Mouse (Mus musculus) olfactory bulb, adult 2 months (tissue): ENCODE measurements around the gene Clcc1. TPM values are rescaled to one million over a fixed set of nuclear protein-coding genes. Genes with fewer than 3 reads are reported as not detected.
"Not testable (repeated sequence)": the region's sequence is repeated elsewhere in the genome, so short reads cannot be mapped to it uniquely, and the experiment has no call there.

ENCODE experiments used
- H3K27ac ChIP-seq: fragments of 200-500 bp; 2 replicates; pipeline ENCODE4 v1.5.1; 2012; ENCODE audit warnings: low read depth, low read length; ENCODE audit not compliant: insufficient read depth
- H3K4me1 ChIP-seq: fragments of 200-500 bp; 2 replicates; pipeline ENCODE4 v1.6.1; 2012; ENCODE audit warnings: low read length; ENCODE audit not compliant: control insufficient read depth, insufficient read depth
- H3K4me3 ChIP-seq: fragments of 200-500 bp; 2 replicates; pipeline ENCODE4 v1.5.1; 2012; ENCODE audit warnings: mild to moderate bottlenecking, low read depth, low read length, moderate library complexity; ENCODE audit not compliant: insufficient read depth
- CTCF ChIP-seq: fragments of 200-500 bp; IDR thresholded peaks from 2 replicates; pipeline ENCODE4 v1.5.1; 2012; ENCODE audit warnings: low read depth, mild to moderate bottlenecking, low read length, moderate library complexity; ENCODE audit not compliant: insufficient read depth
- POLR2A ChIP-seq: fragments of 200-500 bp; IDR thresholded peaks from 2 replicates; pipeline ENCODE4 v1.6.1; 2012; ENCODE audit warnings: mild to moderate bottlenecking, low read depth, low read length, moderate library complexity; ENCODE audit not compliant: insufficient read depth
- WGBS: fragments of 180-500 bp; shearing (Covaris S2); methylation state at CpG from one replicate; pipeline ENCODE4 v1.1.7; 2018; 5-methylcytosine and 5-hydroxymethylcytosine counted together
- polyA plus RNA-seq: library from polyadenylated mRNA; stranded (reverse); fragments of >200 nt; gene quantifications from 2 replicates; pipeline ENCODE4 v1.2.4, GENCODE M21; 2012; ENCODE audit warnings: low replicate concordance; ENCODE audit not compliant: missing spikeins, insufficient read depth, insufficient read length

The Clcc1 gene
- polyA plus RNA-seq, 1 experiment = not detected

GRCm38 (mm10) chr3:108654566-108654965 lies 853 bp downstream of the Clcc1 start:
- Histone ChIP-seq H3K4me1 (peaks cover 6% of the 10 kb centered on the region), H3K4me3 (peak overlapping the region; percentile 46), H3K27ac (no peak overlapping the region)
- TF ChIP-seq POLR2A (no peak), CTCF (no peak)
- WGBS = 24% methylated on average over 14 of the region's 14 CpGs

GRCm38 (mm10) chr3:108655486-108655885 lies 1.8 kb downstream of the Clcc1 start:
- H3K27ac ChIP-seq = no peak overlapping the region
- no peak for TF ChIP-seq POLR2A
- TF ChIP-seq CTCF = no peak
- H3K4me3 ChIP-seq = no peak overlapping the region
- H3K4me1 ChIP-seq = peaks cover 6% of the 10 kb centered on the region
- WGBS = 77% methylated on average over 7 of the region's 7 CpGs

- WGBS = 89% methylated on average over 9 of the region's 9 CpGs
- no peak overlapping the region for H3K4me3 ChIP-seq
- peaks cover 6% of the 10 kb centered on the region for H3K4me1 ChIP-seq
- TF ChIP-seq POLR2A (no peak), CTCF (no peak)
- no peak overlapping the region for H3K27ac ChIP-seq
Observed at GRCm38 (mm10) chr3:108658612-108659011, 4.9 kb downstream of the Clcc1 start.

- Histone ChIP-seq H3K27ac (no peak overlapping the region), H3K4me3 (no peak overlapping the region), H3K4me1 (no peaks in the 10 kb centered on the region)
- 93% methylated on average over 1 of the region's 1 CpGs for WGBS
- TF ChIP-seq POLR2A (no peak), CTCF (no peak)
Observed at GRCm38 (mm10) chr3:108660941-108661340, 7.2 kb downstream of the Clcc1 start.

GRCm38 (mm10) chr3:108676616-108677015 lies 22.9 kb downstream of the Clcc1 start:
- no peak for TF ChIP-seq POLR2A
- TF ChIP-seq CTCF = no peak
- 25% methylated on average over 4 of the region's 4 CpGs for WGBS
- no peaks in the 10 kb centered on the region for H3K4me1 ChIP-seq
- no peak overlapping the region for H3K27ac ChIP-seq
- H3K4me3 ChIP-seq = no peak overlapping the region

- Histone ChIP-seq H3K27ac (no peak overlapping the region), H3K4me1 (no peaks in the 10 kb centered on the region), H3K4me3 (no peak overlapping the region)
- WGBS = 76% methylated on average over 4 of the region's 4 CpGs
- no peak for TF ChIP-seq POLR2A
- TF ChIP-seq CTCF = no peak
Observed at GRCm38 (mm10) chr3:108681004-108681403, 27.3 kb downstream of the Clcc1 start.

GRCm38 (mm10) chr3:108683597-108683996 lies 29.9 kb downstream of the Clcc1 start:
- H3K4me3 ChIP-seq, H3K4me1 ChIP-seq, H3K27ac ChIP-seq: not testable (repeated sequence)
- WGBS = 89% methylated on average over 5 of the region's 5 CpGs

- TF ChIP-seq CTCF (no peak), POLR2A (no peak)
- Histone ChIP-seq H3K4me1 (peaks cover 6% of the 10 kb centered on the region; the same call in 1 of the 2 replicates), H3K4me3 (no peak overlapping the region), H3K27ac (no peak overlapping the region)
- WGBS = 98% methylated on average over 7 of the region's 7 CpGs
Observed at GRCm38 (mm10) chr3:108685701-108686100, 32.0 kb downstream of the Clcc1 start.

- Histone ChIP-seq H3K4me1 (peaks cover 6% of the 10 kb centered on the region; the same call in 1 of the 2 replicates), H3K27ac (no peak overlapping the region), H3K4me3 (no peak overlapping the region)
- 47% methylated on average over 6 of the region's 6 CpGs for WGBS
- TF ChIP-seq CTCF (no peak), POLR2A (no peak)
Observed at GRCm38 (mm10) chr3:108689015-108689441, 35.3 kb downstream of the Clcc1 start.

GRCm38 (mm10) chr3:108689446-108689845 lies 35.7 kb downstream of the Clcc1 start:
- no peak overlapping the region for H3K27ac ChIP-seq
- H3K4me1 ChIP-seq = peaks cover 6% of the 10 kb centered on the region; the same call in 1 of the 2 replicates
- WGBS = 44% methylated on average over 8 of the region's 8 CpGs
- TF ChIP-seq POLR2A (no peak), CTCF (no peak)
- no peak overlapping the region for H3K4me3 ChIP-seq
